In genomic region chr14:55345091-55345490, GRCm38 (mm10) we compare ENCODE assay signal across 21 mouse cellular contexts.
DNase-seq lines count a peak whose midpoint lies in the region; ATAC-seq and TF ChIP-seq lines count a peak whose summit lies in the region.
"Had no signal": no experiment of that assay in that cellular context is flagged by ENCODE, and none has a peak within 500 bp of the region (broad histone marks: within the 10 kb centered on the region; RNA-seq: fewer than 3 reads in every experiment).

No protein-coding gene starts in this region.

- no peaks in the 10 kb centered on the region for H3K9me3 ChIP-seq in liver, embryonic 12.5 days (replicated peaks)
- H3K9me3 ChIP-seq in CH12.LX (replicated peaks; ENCODE audit: low read length) = peaks cover 4% of the 10 kb centered on the region
- H3K9me3 ChIP-seq: forebrain, embryonic 10.5 days; forebrain, embryonic 13.5 days; hindbrain, embryonic 12.5 days; hindbrain, embryonic 15.5 days had no signal

- H3K27me3 ChIP-seq in liver, embryonic 12.5 days (replicated peaks) = no peaks in the 10 kb centered on the region
- H3K27me3 ChIP-seq in CH12.LX (replicated peaks) = peaks cover 2% of the 10 kb centered on the region
- H3K27me3 ChIP-seq in cerebellum, adult 2 months (ENCODE audit: control insufficient read depth, insufficient read depth, low read length) = no peaks in the 10 kb centered on the region
- H3K27me3 ChIP-seq: forebrain, embryonic 13.5 days; hindbrain, embryonic 12.5 days; hindbrain, embryonic 15.5 days had no signal

- TF ChIP-seq EP300 in CH12.LX (IDR thresholded peaks at IDR 0.05; ENCODE audit: low read length) = no peak

- peak overlapping the region; percentile 78; the same call in 1 of the 2 replicates for H3K27ac ChIP-seq in liver, embryonic 12.5 days
- H3K27ac ChIP-seq in CH12.LX (ENCODE audit: insufficient read depth, low read depth) = no peak overlapping the region
- H3K27ac ChIP-seq in cerebellum, adult 2 months (ENCODE audit: insufficient read depth, low read length) = no peak overlapping the region
- H3K27ac ChIP-seq: forebrain, embryonic 10.5 days; forebrain, embryonic 13.5 days; gastrocnemius, adult 2 months; hindbrain, embryonic 12.5 days; hindbrain, embryonic 15.5 days had no signal

- DNase-seq in liver = no peak
- DNase-seq in CH12.LX (ENCODE audit: extremely low read depth) = no peak
- DNase-seq in MEL-GATA-1-ER (ENCODE audit: extremely low read depth, low read depth) = peak; percentile 52
- no peak for DNase-seq in cerebellum, adult 2 months
- DNase-seq: adrenal gland, postnatal 10 days; adrenal gland, postnatal 36 days; cerebellum, adult 18-20 months; cerebellum, adult 9-11 months; cerebellum, postnatal 25 days; gastrocnemius, adult 2 months; gastrocnemius, postnatal 14 days; heart, adult 11 months had no signal

- ATAC-seq in liver, embryonic 12.5 days = no peak
- 0 out of 2 replicates have a peak, but pooled peaks have one; percentile 29 for ATAC-seq in common myeloid progenitor, adult 5-6 weeks (replicated peaks; ENCODE audit: low read depth, poor library complexity, severe bottlenecking)
- no peak for ATAC-seq in megakaryocyte-erythroid progenitor cell, adult 5-6 weeks (replicated peaks; ENCODE audit: low FRiP score, low TSS enrichment, poor library complexity, severe bottlenecking)
- ATAC-seq: forebrain, embryonic 13.5 days; forebrain, embryonic 16.5 days had no signal

- no peak overlapping the region for H3K4me3 ChIP-seq in liver, embryonic 12.5 days
- H3K4me3 ChIP-seq in CH12.LX (replicated peaks in 1 of 3; ENCODE audit: low read depth in 2 of 3, low read length in 2 of 3, poor library complexity in 1 of 3) = no peak overlapping the region
- H3K4me3 ChIP-seq in cerebellum, adult 2 months (replicated peaks; ENCODE audit: insufficient read depth, low read depth, low read length) = no peak overlapping the region
- H3K4me3 ChIP-seq: forebrain, embryonic 10.5 days; forebrain, embryonic 13.5 days; gastrocnemius, adult 2 months; hindbrain, embryonic 12.5 days; hindbrain, embryonic 15.5 days had no signal

- H3K9ac ChIP-seq in liver, embryonic 12.5 days = no peak overlapping the region
- no peak overlapping the region for H3K9ac ChIP-seq in CH12.LX (ENCODE audit: insufficient read depth, low read depth)
- H3K9ac ChIP-seq: forebrain, embryonic 13.5 days; hindbrain, embryonic 12.5 days; hindbrain, embryonic 15.5 days had no signal

- H3K4me2 ChIP-seq in liver, embryonic 12.5 days = no peak overlapping the region
- H3K4me2 ChIP-seq in CH12.LX (ENCODE audit: insufficient read depth, low read depth, poor library complexity, severe bottlenecking) = no peak overlapping the region
- H3K4me2 ChIP-seq: forebrain, embryonic 13.5 days; heart, embryonic 11.5 days; hindbrain, embryonic 12.5 days; hindbrain, embryonic 15.5 days had no signal

- TF ChIP-seq CTCF in CH12.LX (conservative IDR thresholded peaks at IDR 0.05 in 1 of 2, IDR thresholded peaks at IDR 0.05 in 1 of 2; ENCODE audit: low read depth in 2 of 2, low read length in 2 of 2) = no peak
- TF ChIP-seq CTCF in cerebellum, adult 2 months (IDR thresholded peaks at IDR 0.05; ENCODE audit: borderline replicate concordance, insufficient read depth, low read depth, low read length) = no peak

- 69% methylated on average over 5 of the region's 5 CpGs for WGBS in liver, embryonic 12.5 days (ENCODE audit: insufficient replicate concordance)
- 95% methylated on average over 5 of the region's 5 CpGs for WGBS in cerebellum, adult 2 months

- dilution Hi-C loops in CH12.LX (cut with MboI; ENCODE audit: extremely low pct_ligation_motif_present, extremely low pct_unique_long_range_greater_than_20kb, low sequenced_read_pairs) = no loop called here

- no peak for TF ChIP-seq RAD21 in CH12.LX (IDR thresholded peaks at IDR 0.05; ENCODE audit: low read depth, low read length)

- H3K4me1 ChIP-seq in liver, embryonic 12.5 days = peaks cover 44% of the 10 kb centered on the region
- H3K4me1 ChIP-seq in CH12.LX (ENCODE audit: control insufficient read depth in 1 of 2, insufficient read depth in 2 of 2) = no peaks in the 10 kb centered on the region; a peak in 1 of 4 replicates
- peaks cover 20% of the 10 kb centered on the region; the same call in 1 of the 2 replicates for H3K4me1 ChIP-seq in cerebellum, adult 2 months (ENCODE audit: control insufficient read depth, insufficient read depth, low read length)
- H3K4me1 ChIP-seq: forebrain, embryonic 10.5 days; forebrain, embryonic 13.5 days; hindbrain, embryonic 12.5 days; hindbrain, embryonic 15.5 days had no signal

- in situ Hi-C loops in CH12.LX (cut with MboI; ENCODE audit: low pct_ligation_motif_present, low pct_unique_long_range_greater_than_20kb, low sequenced_read_pairs) = loop anchor here (10.0 kb wide), 1 partner anchor 50 kb away; no protein-coding TSS in a partner anchor

- no peaks in the 10 kb centered on the region for H3K79me2 ChIP-seq in CH12.LX (replicated peaks; ENCODE audit: control insufficient read depth, extremely low read depth, insufficient read depth, poor library complexity, severe bottlenecking)

- TF ChIP-seq POLR2A in CH12.LX (IDR thresholded peaks at IDR 0.05; ENCODE audit: low read depth, low read length) = no peak
- no peak for TF ChIP-seq POLR2A in cerebellum, adult 2 months (IDR thresholded peaks at IDR 0.05; ENCODE audit: borderline replicate concordance, insufficient read depth, low read length)

- H3K36me3 ChIP-seq in liver, embryonic 12.5 days = no peaks in the 10 kb centered on the region
- no peaks in the 10 kb centered on the region for H3K36me3 ChIP-seq in CH12.LX (replicated peaks in 1 of 2; ENCODE audit: control insufficient read depth in 1 of 2, insufficient read depth in 1 of 2, low read length in 1 of 2)
- H3K36me3 ChIP-seq: forebrain, embryonic 10.5 days; hindbrain, embryonic 12.5 days; hindbrain, embryonic 15.5 days had no signal

TF ChIP-seq in CH12.LX, 34 proteins besides CTCF, POLR2A, EP300 and RAD21:
- TF ChIP-seq NRF1 (IDR thresholded peaks at IDR 0.05; ENCODE audit: low read depth, low read length) (peak; percentile 30; the same call in 1 of the 2 replicates), POLR2AphosphoS2 (IDR thresholded peaks at IDR 0.05; ENCODE audit: low read depth, low read length) (no peak), CHD1 (IDR thresholded peaks at IDR 0.05; ENCODE audit: low read depth, low read length) (no peak), MAZ (IDR thresholded peaks at IDR 0.05; ENCODE audit: low read depth, low read length) (no peak), USF2 (conservative IDR thresholded peaks at IDR 0.05; ENCODE audit: low read depth, low read length) (no peak)
